Mouse (Mus musculus) midbrain, postnatal 0 days (tissue): Measurements from ENCODE around the gene Kdm6b. TPM values are rescaled to one million over a fixed set of nuclear protein-coding genes. Genes with fewer than 3 reads are reported as not detected.

Experiments
- ATAC-seq: fragments of 200-750 bp; cut with Nextera tagmentation; 2 replicates; pipeline ENCODE4 v1.8.0; 2017; ENCODE audit warnings: moderate number of reproducible peaks, mild to moderate bottlenecking, moderate TSS enrichment, moderate library complexity; ENCODE audit not compliant: low FRiP score
- DNase-seq: peaks from one replicate; pipeline ENCODE4 v3.0.0-alpha.2; 2015; ENCODE audit warnings: low spot score
- H3K27ac ChIP-seq: fragments of 300-500 bp; sonication (generic); 2 replicates; pipeline ENCODE4 v1.5.1; 2014; ENCODE audit warnings: low read depth, mild to moderate bottlenecking, low read length, mixed read lengths
- H3K27me3 ChIP-seq: fragments of 300-500 bp; sonication (generic); 2 replicates; pipeline ENCODE4 v1.6.1; 2014; ENCODE audit warnings: low read length, control low read depth, mixed read lengths; ENCODE audit not compliant: insufficient read depth
- H3K36me3 ChIP-seq: fragments of 300-500 bp; sonication (generic); 2 replicates; pipeline ENCODE4 v1.6.1; 2014; ENCODE audit warnings: low read length, control low read depth, mixed read lengths; ENCODE audit not compliant: insufficient read depth
- H3K4me1 ChIP-seq: fragments of 300-500 bp; sonication (generic); 2 replicates; pipeline ENCODE4 v1.6.1; 2014; ENCODE audit warnings: mild to moderate bottlenecking, control low read depth, antibody characterized with exemption, low read length, mixed read lengths; ENCODE audit not compliant: insufficient read depth
- H3K4me2 ChIP-seq: fragments of 300-500 bp; sonication (generic); 2 replicates; pipeline ENCODE4 v1.6.1; 2014; ENCODE audit warnings: low read depth, mild to moderate bottlenecking, low read length, mixed read lengths; ENCODE audit not compliant: poor library complexity, severe bottlenecking
- H3K4me3 ChIP-seq: fragments of 300-500 bp; sonication (generic); 2 replicates; pipeline ENCODE4 v1.5.1; 2014; ENCODE audit warnings: low read depth, mild to moderate bottlenecking, low read length, moderate library complexity
- H3K9ac ChIP-seq: fragments of 300-500 bp; sonication (generic); replicated peaks from 2 replicates; pipeline ENCODE4 v1.6.1; 2014; ENCODE audit warnings: mild to moderate bottlenecking, low read length, moderate library complexity, mixed read lengths; ENCODE audit not compliant: poor library complexity, severe bottlenecking
- H3K9me3 ChIP-seq: fragments of 300-500 bp; sonication (generic); 2 replicates; pipeline ENCODE4 v1.6.1; 2016; ENCODE audit warnings: low read length, control low read depth
- CTCF ChIP-seq: IDR thresholded peaks from 2 replicates; pipeline ENCODE4 v1.5.1; 2016; ENCODE audit warnings: antibody characterized with exemption, mild to moderate bottlenecking
- WGBS: fragments of 180-500 bp; shearing (Covaris S2); extraction: QIAGEN DNeasy Blood & Tissue Kit; methylation state at CpG from one replicate; pipeline ENCODE4 v1.1.7; 2014; 5-methylcytosine and 5-hydroxymethylcytosine counted together
- polyA plus RNA-seq: library from polyadenylated mRNA; unstranded; fragments of >200 nt; fragmentation: Nextera tagmentation; extraction: Ambion mirVana; gene quantifications from 2 replicates; pipeline ENCODE4 v1.2.1, GENCODE M21; 2015
- total RNA-seq: library from RNA; depleted of rRNA; stranded (reverse); fragments of >200 nt; gene quantifications from 2 replicates; pipeline ENCODE4 v1.2.3, GENCODE M21; 2014

Gene Kdm6b
- total and polyA plus RNA-seq, 2 experiments from 2014 or later = 14.5 to 22.7 TPM

- WGBS = 65% methylated on average over 10 of the region's 10 CpGs
- Histone ChIP-seq H3K9me3 (no peaks in the 10 kb centered on the region), H3K4me1 (no peaks in the 10 kb centered on the region), H3K4me3 (no peak overlapping the region), H3K9ac (no peak overlapping the region), H3K27me3 (no peaks in the 10 kb centered on the region), H3K36me3 (no peaks in the 10 kb centered on the region), H3K27ac (no peak overlapping the region), H3K4me2 (no peak overlapping the region)
- no peak for TF ChIP-seq CTCF
- ATAC-seq (no peak), DNase-seq (no peak)
Observed at GRCm38 (mm10) chr11:69382478-69383105, 30.9 kb downstream of the Kdm6b start.

DNA sequence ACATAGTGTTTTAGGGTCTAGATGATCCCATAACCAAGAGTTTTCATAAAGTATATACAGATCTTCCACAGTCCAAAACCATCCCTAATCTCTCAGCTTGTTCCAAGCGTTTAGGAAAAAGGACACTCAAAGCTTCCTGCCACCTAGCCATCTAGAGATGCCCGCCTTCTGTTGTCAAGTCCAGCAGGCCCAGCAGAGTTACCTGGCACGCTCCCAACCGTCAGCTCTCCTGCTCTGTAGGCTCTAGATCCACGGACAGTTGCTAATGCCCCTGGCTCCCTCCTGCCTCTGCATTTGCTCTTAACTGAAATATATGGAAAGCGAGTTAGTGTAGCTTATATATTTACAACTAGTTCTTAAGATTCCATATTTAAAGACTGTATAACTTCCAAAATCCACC is 32.1 kb downstream of the Kdm6b start:
- no peak for TF ChIP-seq CTCF
- Histone ChIP-seq H3K4me2 (no peak overlapping the region), H3K4me3 (no peak overlapping the region), H3K9me3 (no peaks in the 10 kb centered on the region), H3K9ac (no peak overlapping the region), H3K4me1 (no peaks in the 10 kb centered on the region), H3K27me3 (no peaks in the 10 kb centered on the region), H3K27ac (no peak overlapping the region), H3K36me3 (no peaks in the 10 kb centered on the region)
- ATAC-seq (no peak), DNase-seq (no peak)
- WGBS = 80% methylated on average over 6 of the region's 6 CpGs

DNA sequence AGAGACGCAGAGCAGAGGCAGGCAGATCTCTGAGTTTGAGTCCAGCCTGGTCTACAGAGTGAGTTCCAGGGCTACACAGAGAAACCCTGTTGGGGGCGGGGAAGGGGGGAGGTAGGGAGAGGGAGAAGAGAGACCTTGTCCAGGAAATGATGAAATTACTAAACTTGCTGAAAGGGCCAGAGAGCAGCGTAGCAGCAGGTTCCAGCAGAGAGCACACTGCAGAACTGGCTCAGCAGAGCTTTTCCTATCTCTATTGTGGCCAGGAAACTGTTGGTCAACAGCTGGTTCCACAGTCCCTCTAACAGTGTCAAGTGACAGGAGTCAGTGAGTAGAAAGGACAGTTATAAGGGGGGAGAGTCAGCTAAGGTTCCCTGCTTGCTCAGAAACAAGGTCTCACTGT is 33.9 kb downstream of the Kdm6b start:
- ATAC-seq (no peak), DNase-seq (no peak)
- no peak overlapping the region for H3K4me3 ChIP-seq
- H3K27me3 ChIP-seq = no peaks in the 10 kb centered on the region
- H3K4me1 ChIP-seq = no peaks in the 10 kb centered on the region
- no peak overlapping the region for H3K4me2 ChIP-seq
- 93% methylated on average over 3 of the region's 3 CpGs for WGBS
- no peak overlapping the region for H3K27ac ChIP-seq
- TF ChIP-seq CTCF = no peak
- 0 out of 2 replicates have a peak, but pooled peaks cover 3% of the 10 kb centered on the region for H3K36me3 ChIP-seq
- no peak overlapping the region for H3K9ac ChIP-seq
- no peaks in the 10 kb centered on the region for H3K9me3 ChIP-seq

DNA sequence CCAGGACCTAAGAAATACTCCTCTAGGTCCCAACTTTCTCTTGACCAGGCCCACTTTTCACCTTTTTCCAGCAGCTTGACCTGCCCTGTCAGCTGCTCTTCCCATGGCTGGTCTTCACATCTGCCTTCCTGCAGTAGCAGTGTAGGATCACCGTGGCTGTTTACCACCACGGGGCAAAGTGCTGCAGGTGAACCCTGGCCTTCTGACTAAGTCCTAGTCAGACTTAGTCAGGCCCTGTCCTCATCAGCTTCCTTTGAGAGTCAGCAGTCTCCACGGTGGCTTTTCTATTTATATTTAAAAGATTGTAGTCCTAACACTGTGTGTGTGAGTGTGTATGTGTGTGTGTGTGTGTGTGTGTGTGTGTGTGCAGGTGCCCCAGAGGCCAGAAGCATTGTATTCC is 35.7 kb downstream of the Kdm6b start:
- ATAC-seq (no peak), DNase-seq (no peak)
- Histone ChIP-seq H3K27ac (no peak overlapping the region), H3K36me3 (peaks cover 5% of the 10 kb centered on the region; the same call in 1 of the 2 replicates), H3K9ac (no peak overlapping the region), H3K4me1 (no peaks in the 10 kb centered on the region), H3K4me3 (no peak overlapping the region), H3K9me3 (no peaks in the 10 kb centered on the region), H3K4me2 (no peak overlapping the region), H3K27me3 (no peaks in the 10 kb centered on the region)
- 85% methylated on average over 3 of the region's 3 CpGs for WGBS
- TF ChIP-seq CTCF = no peak

DNA sequence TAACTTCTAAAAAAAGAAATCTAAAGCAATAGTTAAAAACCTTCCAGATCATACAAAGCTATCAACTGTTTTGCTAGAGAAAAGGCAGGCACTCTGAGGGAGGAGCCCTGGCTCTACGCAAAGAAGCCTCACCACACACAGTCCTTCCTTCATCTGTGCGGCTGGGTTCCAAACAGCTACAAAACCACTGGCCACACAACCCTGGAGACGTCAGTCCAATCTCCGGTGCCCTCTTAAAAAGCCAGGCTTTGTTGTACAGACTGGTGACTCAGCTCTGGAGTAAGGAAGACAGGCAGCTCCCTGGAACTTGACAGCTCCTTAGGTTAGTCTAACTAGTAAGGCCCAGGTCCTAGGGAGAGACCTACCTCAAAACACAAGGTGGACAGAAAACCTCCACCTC is 37.8 kb downstream of the Kdm6b start:
- ATAC-seq (no peak), DNase-seq (no peak)
- TF ChIP-seq CTCF = no peak
- Histone ChIP-seq H3K4me2 (no peak overlapping the region), H3K4me3 (no peak overlapping the region), H3K9me3 (no peaks in the 10 kb centered on the region), H3K4me1 (peaks cover 6% of the 10 kb centered on the region; the same call in 1 of the 2 replicates), H3K36me3 (peaks cover 5% of the 10 kb centered on the region; the same call in 1 of the 2 replicates), H3K27ac (no peak overlapping the region), H3K9ac (no peak overlapping the region), H3K27me3 (no peaks in the 10 kb centered on the region)
- WGBS = 89% methylated on average over 4 of the region's 4 CpGs

DNA sequence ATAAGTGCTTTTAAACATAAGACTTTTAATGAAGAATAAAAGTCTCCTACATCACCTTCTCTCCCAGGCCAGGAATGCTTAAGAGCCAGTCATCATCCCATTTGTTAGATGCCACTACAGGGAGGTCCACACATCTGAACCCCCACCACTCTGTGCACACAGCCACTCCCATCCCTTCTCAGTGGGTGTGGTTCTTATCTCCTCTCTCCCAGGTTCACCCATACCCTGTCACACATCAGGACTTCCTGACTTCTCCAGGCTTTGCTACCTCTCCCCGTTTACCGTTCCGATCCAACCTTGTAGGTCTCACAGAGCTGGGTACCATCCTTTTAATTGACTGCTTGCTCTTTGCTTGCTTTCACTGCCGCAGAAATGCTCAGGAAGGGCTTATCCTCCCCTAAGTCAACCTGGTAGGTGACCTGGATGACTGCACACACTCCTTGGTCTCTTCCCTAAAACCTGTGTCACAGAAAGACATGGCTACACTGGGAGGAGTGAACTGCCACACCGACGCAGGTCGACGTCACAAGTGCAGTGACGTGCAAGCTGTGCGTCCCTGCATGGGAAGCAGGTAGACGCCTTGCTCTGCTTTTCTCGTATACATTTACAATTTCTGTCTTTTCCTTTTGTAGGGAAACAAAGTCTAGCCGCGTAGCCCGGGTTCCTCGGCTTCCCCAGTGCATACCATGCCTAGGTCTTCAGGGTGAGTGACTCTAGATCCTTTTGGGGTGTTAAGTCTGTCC is 40.1 kb downstream of the Kdm6b start:
- Histone ChIP-seq H3K27ac (no peak overlapping the region), H3K9ac (no peak overlapping the region), H3K4me2 (no peak overlapping the region), H3K9me3 (no peaks in the 10 kb centered on the region), H3K4me1 (peaks cover 6% of the 10 kb centered on the region; the same call in 1 of the 2 replicates), H3K36me3 (peaks cover 5% of the 10 kb centered on the region; the same call in 1 of the 2 replicates), H3K4me3 (no peak overlapping the region), H3K27me3 (no peaks in the 10 kb centered on the region)
- TF ChIP-seq CTCF = no peak
- WGBS = 94% methylated on average over 16 of the region's 16 CpGs
- no peak for ATAC-seq
- DNase-seq = no peak
